Mouse (Mus musculus) bone marrow macrophage, adult 2 months (primary cell): ENCODE data around the gene Plekha4. TPM values are rescaled to one million over a fixed set of nuclear protein-coding genes. Genes with fewer than 3 reads are reported as not detected.
A peak's percentile ranks its signal among the peaks of the same experiment; 100 is the strongest.
"Not testable (repeated sequence)": the region's sequence is repeated elsewhere in the genome, so short reads cannot be mapped to it uniquely, and the experiment has no call there.

Experiments used
- H3K27ac ChIP-seq: 2 replicates; pipeline ENCODE4 v1.5.1; 2012; ENCODE audit warnings: low read depth, low read length; ENCODE audit not compliant: insufficient read depth
- H3K4me1 ChIP-seq: 2 replicates; pipeline ENCODE4 v1.6.1; 2012; ENCODE audit warnings: low read length; ENCODE audit not compliant: control insufficient read depth, insufficient read depth
- H3K4me3 ChIP-seq: 2 replicates; pipeline ENCODE4 v1.5.1; 2012; ENCODE audit warnings: mild to moderate bottlenecking, low read length, moderate library complexity; ENCODE audit not compliant: insufficient read depth
- CTCF ChIP-seq: IDR thresholded peaks from 2 replicates; pipeline ENCODE4 v1.5.1; 2012; ENCODE audit warnings: low read depth, mild to moderate bottlenecking, low read length, moderate library complexity
- POLR2A ChIP-seq: IDR thresholded peaks from 2 replicates; pipeline ENCODE4 v1.6.1; 2012; ENCODE audit warnings: mild to moderate bottlenecking, low read depth, low read length, borderline replicate concordance
- polyA plus RNA-seq: library from polyadenylated mRNA; stranded (reverse); fragments of >200 nt; gene quantifications from 2 replicates; pipeline ENCODE4 v1.2.4, GENCODE M21; 2012; ENCODE audit not compliant: missing spikeins, insufficient read depth, insufficient read length

Gene Plekha4
- polyA plus RNA-seq, 1 experiment, result 1.6 TPM

GRCm38 (mm10) chr7:45508561-45508960 lies 17.6 kb upstream of the Plekha4 start:
- Histone ChIP-seq H3K4me1 (peaks cover 18% of the 10 kb centered on the region), H3K4me3 (0 out of 2 replicates have a peak overlapping the region, but pooled peaks have one; percentile 77), H3K27ac (no peak overlapping the region)
- TF ChIP-seq POLR2A, result no peak
- TF ChIP-seq CTCF, result no peak

GRCm38 (mm10) chr7:45509181-45509882 lies 16.8 kb upstream of the Plekha4 start:
- Histone ChIP-seq H3K4me1 (peaks cover 18% of the 10 kb centered on the region), H3K4me3 (peak overlapping the region; percentile 77), H3K27ac (no peak overlapping the region)
- TF ChIP-seq CTCF (no peak), POLR2A (no peak)

- H3K27ac ChIP-seq, result peak within 1 kb of the TSS; percentile 95
These were observed 16.0 kb upstream of the Plekha4 start, which contains the start of gene Nucb1 for GRCm38 (mm10) chr7:45509912-45510787. TSS of gene Nucb1 (minus strand) at chr7:45510406.

GRCm38 (mm10) chr7:45514411-45514810 lies 11.7 kb upstream of the Plekha4 start:
- Histone ChIP-seq H3K4me1 (peaks cover 2% of the 10 kb centered on the region), H3K4me3 (no peak overlapping the region), H3K27ac (no peak overlapping the region)
- TF ChIP-seq CTCF (no peak), POLR2A (no peak)

More at GRCm38 (mm10) chr7:45509912-45510787, 16.0 kb upstream of the Plekha4 start, which contains the start of gene Nucb1:
- no peak for TF ChIP-seq CTCF
- no peak; the same call in 1 of the 2 replicates for TF ChIP-seq POLR2A
- peaks cover 18% of the 10 kb centered on the region for H3K4me1 ChIP-seq
- H3K4me3 ChIP-seq, result peak within 1 kb of the TSS; percentile 77

GRCm38 (mm10) chr7:45515436-45515835 lies 10.7 kb upstream of the Plekha4 start:
- Histone ChIP-seq H3K27ac (no peak overlapping the region), H3K4me1 (no peaks in the 10 kb centered on the region), H3K4me3 (no peak overlapping the region)
- no peak for TF ChIP-seq POLR2A

GRCm38 (mm10) chr7:45516846-45517245 lies 9.3 kb upstream of the Plekha4 start:
- not testable (repeated sequence) for H3K4me1 ChIP-seq

GRCm38 (mm10) chr7:45518618-45519017 lies 7.5 kb upstream of the Plekha4 start:
- Histone ChIP-seq H3K4me3 (no peak overlapping the region), H3K4me1 (peaks cover 6% of the 10 kb centered on the region; the same call in 1 of the 2 replicates), H3K27ac (no peak overlapping the region)
- TF ChIP-seq CTCF (no peak), POLR2A (no peak)

More at GRCm38 (mm10) chr7:45516846-45517245, 9.3 kb upstream of the Plekha4 start:
- H3K4me3 ChIP-seq, H3K27ac ChIP-seq: not testable (repeated sequence)

GRCm38 (mm10) chr7:45519345-45520120 lies 6.6 kb upstream of the Plekha4 start:
- no peak overlapping the region for H3K4me3 ChIP-seq

GRCm38 (mm10) chr7:45520605-45521004 lies 5.5 kb upstream of the Plekha4 start:
- no peak for TF ChIP-seq POLR2A
- no peak for TF ChIP-seq CTCF
- H3K27ac ChIP-seq, result no peak overlapping the region
- peaks cover 6% of the 10 kb centered on the region; the same call in 1 of the 2 replicates for H3K4me1 ChIP-seq
- no peak overlapping the region for H3K4me3 ChIP-seq

More at GRCm38 (mm10) chr7:45519345-45520120, 6.6 kb upstream of the Plekha4 start:
- TF ChIP-seq CTCF, result no peak
- no peak for TF ChIP-seq POLR2A
- Histone ChIP-seq H3K27ac (no peak overlapping the region), H3K4me1 (peaks cover 6% of the 10 kb centered on the region; the same call in 1 of the 2 replicates)
